Mouse (Mus musculus): Measurements from ENCODE around the gene Akap11.

Gene Akap11

GRCm38 (mm10) chr14:78528461-78529425, 7.9 kb downstream of the Akap11 start:
- DNase-seq (ENCODE audit: low read depth, low spot score), result no peak

DNA sequence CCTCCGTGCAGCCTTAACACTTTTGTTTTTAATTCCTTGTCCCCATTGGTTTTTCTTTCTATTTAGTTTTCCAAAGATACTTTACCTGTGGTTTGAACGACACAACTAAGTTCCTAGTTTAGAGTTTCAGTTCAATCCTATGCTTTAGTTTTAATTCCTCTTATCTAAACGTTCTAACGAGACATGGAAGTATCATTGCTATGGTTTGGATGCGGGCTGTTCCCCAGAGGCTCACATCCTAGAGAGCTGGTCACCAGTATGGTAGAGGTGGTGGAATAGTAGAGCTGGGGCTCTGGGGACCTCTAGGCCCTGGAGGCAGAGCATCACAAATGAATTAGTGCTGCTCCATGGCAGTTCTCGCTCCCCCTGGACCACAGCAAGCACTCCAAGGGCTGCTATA, 9.7 kb downstream of the Akap11 start:
- no peak for DNase-seq (ENCODE audit: low read depth, low spot score)

- DNase-seq (ENCODE audit: low read depth, low spot score), result no peak
Measured at GRCm38 (mm10) chr14:78526475-78526874, 10.1 kb downstream of the Akap11 start.

GRCm38 (mm10) chr14:78525611-78526457, 10.8 kb downstream of the Akap11 start:
- DNase-seq (ENCODE audit: low read depth, low spot score), result no peak

GRCm38 (mm10) chr14:78525059-78525458, 11.5 kb downstream of the Akap11 start:
- DNase-seq (ENCODE audit: low read depth, low spot score), result no peak

GRCm38 (mm10) chr14:78510713-78511112, 25.9 kb downstream of the Akap11 start:
- peak; percentile 63 for DNase-seq (ENCODE audit: low read depth, low spot score)

DNA sequence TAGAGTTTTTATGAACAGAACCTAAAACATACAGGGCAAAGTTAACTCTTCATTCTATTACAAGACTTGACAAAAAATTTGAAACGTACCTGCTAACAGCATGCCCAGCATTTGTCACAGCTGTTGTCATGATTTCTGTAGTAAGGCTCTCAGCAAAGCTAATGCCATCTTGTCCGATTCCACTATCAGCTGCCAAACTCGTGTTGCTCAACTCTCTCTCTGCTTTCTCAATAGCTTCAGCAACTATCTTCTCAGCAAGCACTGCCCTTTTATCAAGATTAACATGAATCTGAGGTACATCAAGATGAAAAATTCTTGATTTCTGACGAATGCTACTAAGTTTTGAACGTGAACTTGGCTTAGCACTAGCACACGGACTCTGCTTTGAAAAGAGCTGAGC, 26.8 kb downstream of the Akap11 start:
- DNase-seq (ENCODE audit: low read depth, low spot score), result no peak

DNA sequence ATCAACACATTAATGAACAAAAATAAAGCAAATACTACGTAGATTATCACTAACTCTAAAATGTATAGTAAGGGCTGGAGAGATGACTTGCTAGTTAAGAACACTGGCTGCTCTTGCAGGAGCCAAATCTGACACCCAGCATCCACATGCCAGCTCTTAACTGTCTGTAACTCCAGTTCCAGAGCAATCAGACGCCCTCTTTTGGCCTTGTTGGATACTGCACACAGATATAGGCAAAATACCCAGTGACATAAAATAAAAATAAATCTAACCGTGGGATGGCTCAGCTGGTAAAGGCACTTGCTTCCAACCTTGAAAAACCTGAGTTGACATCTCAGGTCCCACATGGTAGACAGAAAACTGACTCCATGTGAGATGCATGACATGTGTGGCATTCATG, 36.0 kb downstream of the Akap11 start:
- DNase-seq (ENCODE audit: low read depth, low spot score), result no peak

DNA sequence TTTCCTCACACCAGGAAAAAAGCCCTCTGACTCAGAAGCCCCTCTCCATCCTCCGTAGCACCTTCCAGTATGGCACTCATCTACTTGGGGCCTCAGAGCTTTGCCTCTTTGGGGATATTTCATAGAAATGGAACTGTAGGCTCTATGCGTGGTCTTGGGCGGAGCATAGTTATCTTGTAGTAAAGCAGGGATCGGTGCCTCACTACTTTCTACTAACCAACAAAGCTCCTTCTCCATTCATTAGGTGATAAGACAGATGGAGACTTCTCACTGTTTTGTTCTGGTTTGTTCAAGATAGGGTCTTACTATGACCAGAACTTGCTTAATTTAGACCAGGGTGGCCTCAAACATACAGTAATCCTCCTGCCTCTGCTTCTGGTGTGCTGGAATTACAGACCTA, 39.9 kb downstream of the Akap11 start:
- DNase-seq (ENCODE audit: low read depth, low spot score), result no peak

GRCm38 (mm10) chr14:78495241-78495640, 41.4 kb downstream of the Akap11 start:
- no peak for DNase-seq (ENCODE audit: low read depth, low spot score)

GRCm38 (mm10) chr14:78492602-78493001, 44.0 kb downstream of the Akap11 start:
- DNase-seq (ENCODE audit: low read depth, low spot score), result no peak

- peak; percentile 88 for DNase-seq (ENCODE audit: low read depth, low spot score)
Measured at GRCm38 (mm10) chr14:78491432-78491831, 45.2 kb downstream of the Akap11 start.

DNA sequence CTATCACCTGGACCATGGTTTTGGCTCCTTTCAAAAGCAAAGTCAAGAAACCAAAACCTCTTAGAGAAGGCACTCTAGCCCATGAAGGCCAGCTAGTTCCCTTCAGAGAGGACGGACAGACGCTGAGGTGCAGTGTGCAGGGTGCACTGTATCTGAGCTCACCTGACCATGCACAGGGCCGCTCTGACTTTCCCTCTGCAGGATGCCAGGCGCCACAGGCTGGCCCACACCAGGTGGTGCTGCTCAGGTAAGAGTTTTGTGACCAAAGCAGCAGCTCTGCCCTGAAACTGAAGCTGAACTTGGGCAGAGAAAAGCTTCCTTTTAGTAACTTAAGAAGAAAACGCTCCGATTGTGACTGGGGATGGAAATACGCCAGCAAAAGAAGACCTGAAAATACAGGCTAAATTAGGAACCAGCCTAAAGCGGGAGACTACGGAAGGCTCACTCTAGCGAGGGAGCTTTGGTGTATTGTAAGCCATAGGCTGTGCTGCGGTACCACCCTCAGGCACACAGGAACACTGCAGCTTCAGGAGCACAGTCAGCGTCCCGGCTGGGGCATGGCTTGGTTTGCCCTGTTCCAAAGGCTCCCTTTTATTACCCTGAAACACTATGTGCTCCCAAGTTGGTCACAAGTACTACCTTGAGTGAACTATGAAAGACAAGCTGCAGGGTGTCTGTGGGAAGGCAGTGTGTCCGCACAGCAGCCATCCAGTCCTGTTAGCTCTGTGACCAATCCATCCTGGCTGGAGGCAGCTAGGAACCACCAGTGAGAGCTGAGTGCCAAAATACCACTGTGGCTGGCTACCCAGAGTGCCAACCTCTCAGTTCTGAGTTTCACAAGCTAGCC, 54.0 kb downstream of the Akap11 start:
- DNase-seq (ENCODE audit: low read depth, low spot score), result peak; percentile 86

DNA sequence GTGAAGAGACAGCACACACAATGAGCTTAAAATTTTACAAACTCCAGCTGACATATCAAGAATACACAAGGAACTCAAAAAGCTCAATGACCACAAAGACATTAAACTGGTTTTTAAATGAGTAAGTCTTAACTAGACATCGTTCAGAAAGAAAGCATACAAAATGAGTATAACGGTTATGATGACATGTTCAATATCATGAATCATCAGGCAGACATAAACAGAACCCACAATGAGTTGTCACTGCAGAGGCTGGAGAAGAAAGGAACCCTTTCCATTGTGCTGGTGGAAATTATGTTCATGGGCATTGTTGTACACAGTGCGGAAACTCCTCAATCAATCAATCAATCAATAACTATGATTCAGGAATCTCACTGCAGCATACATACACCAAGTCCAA, 62.5 kb downstream of the Akap11 start:
- DNase-seq (ENCODE audit: low read depth, low spot score), result no peak

GRCm38 (mm10) chr14:78470714-78471113, 65.9 kb downstream of the Akap11 start:
- peak; percentile 63 for DNase-seq (ENCODE audit: low read depth, low spot score)

- no peak for DNase-seq (ENCODE audit: low read depth, low spot score)
Measured at GRCm38 (mm10) chr14:78468991-78469390, 67.6 kb downstream of the Akap11 start.

DNA sequence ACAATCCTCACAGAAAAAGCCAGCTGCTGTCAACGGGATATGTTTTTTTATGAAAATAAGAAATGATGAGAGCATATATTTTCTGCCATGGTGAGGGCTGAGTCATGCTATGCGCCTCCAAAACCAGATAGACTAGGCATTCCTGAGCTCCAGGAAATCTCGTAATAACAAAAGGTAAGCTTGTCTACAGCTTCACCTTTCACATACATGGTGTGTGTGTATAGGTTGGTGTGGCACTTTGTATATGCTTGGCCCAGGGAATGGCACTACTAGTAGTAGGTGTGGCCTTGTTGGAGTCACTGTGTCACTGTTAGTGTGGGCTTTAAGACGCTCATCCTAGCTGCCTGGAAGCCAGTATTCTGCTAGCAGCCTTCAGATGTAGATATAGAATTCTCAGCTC, 68.6 kb downstream of the Akap11 start:
- no peak for DNase-seq (ENCODE audit: low read depth, low spot score)

DNA sequence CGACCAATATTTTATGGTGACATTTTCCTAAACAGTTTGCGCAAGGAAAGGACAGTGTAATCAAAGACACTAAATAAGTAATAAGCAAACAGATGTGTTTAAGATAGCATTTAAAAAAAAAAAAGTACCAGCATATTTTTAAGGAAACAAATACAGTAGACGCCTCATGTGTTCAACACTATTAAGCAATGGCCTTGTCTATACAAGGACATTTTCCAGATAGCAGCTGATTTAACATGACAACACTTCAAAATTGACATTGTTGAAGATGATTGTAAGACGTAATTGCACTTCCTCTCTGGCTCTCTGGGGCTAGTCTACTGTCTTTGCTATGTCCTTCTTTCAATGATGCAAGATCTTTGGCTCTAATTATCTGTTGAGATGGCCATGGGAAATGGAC, 72.3 kb downstream of the Akap11 start:
- DNase-seq (ENCODE audit: low read depth, low spot score), result no peak

DNA sequence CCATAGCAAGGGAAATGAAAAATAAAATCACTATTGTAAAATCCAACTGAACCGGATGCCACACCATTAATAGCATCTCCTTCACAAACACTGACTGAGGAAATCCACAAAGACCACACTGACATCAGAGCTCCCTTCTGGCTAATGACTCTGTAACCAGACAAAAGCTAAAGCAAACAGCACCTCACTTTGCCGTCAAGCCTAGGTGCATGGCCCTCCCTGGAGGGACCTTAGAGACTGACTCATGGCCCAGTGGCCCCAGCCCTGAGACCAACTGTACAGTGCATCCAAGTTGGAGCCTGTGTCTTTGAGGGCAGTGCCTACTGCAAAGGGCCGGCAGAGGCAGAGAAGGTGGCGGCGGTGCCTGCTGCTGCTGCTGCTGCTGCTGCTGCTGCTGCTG, 77.5 kb downstream of the Akap11 start:
- no peak for DNase-seq (ENCODE audit: low read depth, low spot score)

- no peak for DNase-seq (ENCODE audit: low read depth, low spot score)
Measured at GRCm38 (mm10) chr14:78458705-78459104, 77.9 kb downstream of the Akap11 start.

DNA sequence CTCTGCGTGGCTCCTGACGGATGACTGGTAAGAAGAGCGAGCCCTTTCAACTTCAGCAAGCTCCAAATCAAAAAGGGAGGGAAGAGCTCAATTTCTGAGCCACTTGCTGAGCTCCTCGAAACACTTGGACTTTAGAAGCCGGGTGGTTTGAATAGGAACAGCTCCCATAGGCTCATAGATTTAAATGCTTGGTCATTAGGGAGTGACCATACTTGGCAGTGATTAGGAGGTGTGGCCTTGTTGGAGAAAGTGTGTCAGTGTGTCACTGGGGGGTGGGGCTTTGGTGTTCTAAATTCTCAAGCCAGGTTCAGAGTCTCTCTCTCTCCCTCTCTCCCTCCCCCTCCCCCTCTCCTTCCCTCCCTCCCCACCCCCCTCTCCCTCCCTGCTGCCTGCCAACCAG, 81.6 kb downstream of the Akap11 start:
- no peak for DNase-seq (ENCODE audit: low read depth, low spot score)

Data from brain, adult 2 months (tissue).